Mouse (Mus musculus) small intestine, adult 2 months (tissue): ENCODE data around the gene Fetub.

Experiments used
- CTCF ChIP-seq: fragments of 200-500 bp; IDR thresholded peaks from 2 replicates; pipeline ENCODE4 v1.5.1; 2012; ENCODE audit warnings: low read depth, mild to moderate bottlenecking, control low read depth, inconsistent platforms, low read length, moderate library complexity, mixed read lengths; ENCODE audit not compliant: insufficient replicate concordance, insufficient read length; ENCODE audit errors: extremely low read depth
- POLR2A ChIP-seq: fragments of 200-500 bp; IDR thresholded peaks from 2 replicates; pipeline ENCODE4 v1.6.1; 2012; ENCODE audit warnings: low read depth, mild to moderate bottlenecking, control low read depth, inconsistent platforms, low read length, moderate library complexity

DNA sequence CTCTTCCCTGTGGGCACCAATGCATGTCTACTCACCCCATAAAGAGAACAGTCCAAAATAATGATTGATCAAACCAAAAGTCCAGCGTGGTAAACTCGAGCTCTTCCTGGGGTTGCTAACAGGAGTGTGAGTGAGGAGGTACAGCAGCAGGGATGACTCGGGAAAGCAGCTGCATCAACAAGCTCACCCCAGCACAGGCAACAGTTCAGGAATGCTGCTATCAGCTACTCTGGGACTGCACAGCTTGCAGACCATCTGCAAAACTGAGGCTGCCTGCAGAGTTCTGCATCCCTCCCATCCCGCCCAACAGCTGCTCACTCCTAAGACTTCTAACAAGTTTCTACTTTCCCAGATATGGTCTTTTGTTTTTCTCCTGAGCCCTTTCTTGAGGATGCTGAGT is 44.8 kb upstream of the Fetub start:
- no peak for TF ChIP-seq CTCF
- no peak for TF ChIP-seq POLR2A
